In the genomic region with DNA sequence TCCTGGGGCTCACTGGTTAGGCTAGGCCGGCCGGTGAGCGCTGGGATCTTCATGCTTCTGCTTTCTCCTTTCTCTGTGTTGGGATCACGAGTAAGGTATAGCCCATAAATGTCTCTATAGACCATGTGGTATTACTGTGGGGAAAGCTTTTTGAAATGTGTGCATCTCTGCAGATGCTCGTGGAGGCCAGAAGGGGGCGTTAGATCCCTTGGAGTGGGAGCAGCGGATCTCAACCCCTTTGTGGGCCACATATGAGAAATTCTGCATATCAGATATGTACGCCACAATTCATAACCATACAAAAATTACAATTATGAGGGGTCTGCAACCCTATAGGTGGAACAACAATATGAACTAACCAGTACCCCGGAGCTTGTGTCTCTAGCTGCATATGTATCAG, we compare ENCODE assay signal across 10 mouse cellular contexts. TPM values are rescaled to one million over a fixed set of nuclear protein-coding genes. Genes with fewer than 3 reads are reported as not detected.
DNase-seq lines count a peak whose midpoint lies in the region; ATAC-seq and TF ChIP-seq lines count a peak whose summit lies in the region.
"Had no signal": no experiment of that assay in that cellular context is flagged by ENCODE, and none has a peak within 500 bp of the region (broad histone marks: within the 10 kb centered on the region; RNA-seq: fewer than 3 reads in every experiment).

No protein-coding gene starts in this region.

- H3K4me1 ChIP-seq in kidney, adult 2 months (ENCODE audit: control insufficient read depth, insufficient read depth, low read length) = no peaks in the 10 kb centered on the region
- no peaks in the 10 kb centered on the region; the same call in 1 of the 2 replicates for H3K4me1 ChIP-seq in stomach, postnatal 0 days (replicated peaks; ENCODE audit: control insufficient read depth, insufficient read depth)

- DNase-seq in adrenal gland, postnatal 10 days = peak; percentile 32
- DNase-seq in adrenal gland, postnatal 4 days (ENCODE audit: low spot score in 2 of 2) = no peak
- peak; percentile 36 for DNase-seq in kidney, adult 2 months
- no peak for DNase-seq in kidney, adult 8-10 months
- peak; percentile 19 for DNase-seq in thymus, postnatal 14 days
- DNase-seq in thymus, adult 18-20 months = no peak
- no peak for DNase-seq in stomach, postnatal 0 days (ENCODE audit: low spot score)
- DNase-seq in cerebellum, postnatal 4 days (ENCODE audit: low spot score in 2 of 2) = no peak
- DNase-seq: gastrocnemius, postnatal 14 days had no signal

- H3K9me3 ChIP-seq in stomach, postnatal 0 days (ENCODE audit: control insufficient read depth, low read length) = no peaks in the 10 kb centered on the region
- H3K9me3 ChIP-seq: embryonic facial prominence, embryonic 15.5 days had no signal

- no peak overlapping the region for H3K9ac ChIP-seq in stomach, postnatal 0 days (ENCODE audit: low read length)
- H3K9ac ChIP-seq: embryonic facial prominence, embryonic 15.5 days had no signal

- peak; percentile 68 for TF ChIP-seq CTCF in kidney, adult 2 months (conservative IDR thresholded peaks at IDR 0.05; ENCODE audit: insufficient read depth, insufficient read length, low read depth, low read length)
- TF ChIP-seq CTCF in stomach, postnatal 0 days (IDR thresholded peaks at IDR 0.05; ENCODE audit: low read depth) = peak; percentile 85

- H3K4me2 ChIP-seq in stomach, postnatal 0 days (replicated peaks; ENCODE audit: low read depth) = no peak overlapping the region
- H3K4me2 ChIP-seq: embryonic facial prominence, embryonic 15.5 days had no signal

- no peak overlapping the region for H3K4me3 ChIP-seq in kidney, adult 2 months (ENCODE audit: insufficient read depth, low read depth, low read length)
- no peak overlapping the region for H3K4me3 ChIP-seq in stomach, postnatal 0 days (ENCODE audit: low read depth, low read length)
- H3K4me3 ChIP-seq: embryonic facial prominence, embryonic 15.5 days had no signal

- no peak for TF ChIP-seq EP300 in stomach, postnatal 0 days (optimal IDR thresholded peaks at IDR 0.05)

- no peaks in the 10 kb centered on the region for H3K36me3 ChIP-seq in kidney, adult 2 months (ENCODE audit: control insufficient read depth, insufficient read depth, low read length)
- H3K36me3 ChIP-seq in stomach, postnatal 0 days (ENCODE audit: control insufficient read depth, insufficient read depth, low read length) = no peaks in the 10 kb centered on the region
- H3K36me3 ChIP-seq: embryonic facial prominence, embryonic 15.5 days had no signal

- no peak for TF ChIP-seq POLR2A in kidney, adult 2 months (IDR thresholded peaks at IDR 0.05; ENCODE audit: low read depth, low read length)

- no peak for ATAC-seq in stomach, postnatal 0 days (ENCODE audit: low FRiP score, low TSS enrichment)

- no peak overlapping the region for H3K27ac ChIP-seq in kidney, adult 2 months (ENCODE audit: insufficient read depth, low read depth, low read length)
- H3K27ac ChIP-seq in stomach, postnatal 0 days (replicated peaks) = no peak overlapping the region

- 51% methylated on average over 9 of the region's 9 CpGs for WGBS in kidney, adult 2 months
- 50% methylated on average over 9 of the region's 9 CpGs for WGBS in stomach, postnatal 0 days

- H3K27me3 ChIP-seq in kidney, adult 2 months (replicated peaks; ENCODE audit: control insufficient read depth, insufficient read depth, low read length) = no peaks in the 10 kb centered on the region
- H3K27me3 ChIP-seq in stomach, postnatal 0 days (ENCODE audit: control insufficient read depth, insufficient read depth, low read length) = no peaks in the 10 kb centered on the region

RNA-seq across cellular contexts. Expression of a gene that starts 4.2 kb away (rescaled TPM):
- 10 to 100 TPM; 24.2 to 30.6 TPM for total RNA-seq in adrenal gland, postnatal 10 days (2021)
- 10 to 100 TPM; 34.4 to 44.0 TPM for total RNA-seq in adrenal gland, postnatal 4 days (2021)
- polyA plus RNA-seq in kidney, adult 2 months (2012; rRNA removed) = 17.2 and 19.7 TPM in 2 replicates
- polyA plus RNA-seq in stomach, postnatal 0 days (2015; fragmentation: Nextera tagmentation; extraction: Ambion mirVana) = 9.3 and 9.4 TPM in 2 replicates

Comparison
In these comparisons a context has a peak if more than half of its experiments do, and no peak if none do; other contexts are left out.
1. DNase-seq: peak in adrenal gland, postnatal 10 days (single experiment), kidney, adult 2 months (single experiment) and thymus, postnatal 14 days (single experiment); none in adrenal gland, postnatal 4 days (0 of 2), kidney, adult 8-10 months (0 of 2), thymus, adult 18-20 months (0 of 2), stomach, postnatal 0 days (single experiment) and cerebellum, postnatal 4 days (0 of 2).